Comparison of ENCODE assay signal across 8 mouse cellular contexts in genomic region chr11:109347242-109347959, GRCm38 (mm10). TPM values are rescaled to one million over a fixed set of nuclear protein-coding genes. Genes with fewer than 3 reads are reported as not detected.
DNase-seq lines count a peak whose midpoint lies in the region; TF ChIP-seq lines count a peak whose summit lies in the region.

No protein-coding gene starts in this region.

- H3K36me3 ChIP-seq in MEL (ENCODE audit: control insufficient read depth in 1 of 2, insufficient read depth in 2 of 2, low read length in 2 of 2): peaks cover 0 to 24% of the 10 kb centered on the region in 2 experiments; a peak in 2 of 4 replicates

- H3K79me2 ChIP-seq in MEL (ENCODE audit: control insufficient read depth, insufficient read depth, low read length, poor library complexity): no peaks in the 10 kb centered on the region

- TF ChIP-seq EP300 in MEL (IDR thresholded peaks at IDR 0.05; ENCODE audit: low read depth in 1 of 2, low read length in 2 of 2): peak; percentile 74 to 80

- peaks cover 21 to 41% of the 10 kb centered on the region in 2 experiments for H3K4me1 ChIP-seq in MEL (ENCODE audit: control insufficient read depth in 1 of 2, insufficient read depth in 2 of 2, low read length in 2 of 2)
- peaks cover 28% of the 10 kb centered on the region for H3K4me1 ChIP-seq in bone marrow macrophage, adult 2 months (ENCODE audit: control insufficient read depth, insufficient read depth, low read length)

- H3K9me3 ChIP-seq in MEL (replicated peaks; ENCODE audit: insufficient read depth, low read length): no peaks in the 10 kb centered on the region

- no peak for TF ChIP-seq CTCF in MEL (IDR thresholded peaks at IDR 0.05 in 2 of 3, conservative IDR thresholded peaks at IDR 0.05 in 1 of 3; ENCODE audit: control insufficient read depth in 1 of 3, insufficient read depth in 1 of 3, low read depth in 2 of 3, low read length in 3 of 3, poor library complexity in 1 of 3, severe bottlenecking in 1 of 3)
- TF ChIP-seq CTCF in bone marrow macrophage, adult 2 months (IDR thresholded peaks at IDR 0.05; ENCODE audit: low read depth, low read length): no peak

- H3K27ac ChIP-seq in MEL (ENCODE audit: control insufficient read depth, low read depth, low read length): peak overlapping the region; percentile 38
- H3K27ac ChIP-seq in bone marrow macrophage, adult 2 months (ENCODE audit: insufficient read depth, low read depth, low read length): no peak overlapping the region; the same call in 1 of the 2 replicates

- H3K9ac ChIP-seq in MEL (ENCODE audit: control insufficient read depth, low read depth, low read length, poor library complexity, severe bottlenecking): peak overlapping the region; percentile 19

- H3K4me3 ChIP-seq in MEL (ENCODE audit: control insufficient read depth in 1 of 2, insufficient read depth in 1 of 2, low read depth in 2 of 2, low read length in 2 of 2): peak overlapping the region; percentile 3 to 16; a peak in 3 of 4 replicates
- peak overlapping the region; percentile 14; the same call in 1 of the 2 replicates for H3K4me3 ChIP-seq in bone marrow macrophage, adult 2 months (ENCODE audit: insufficient read depth, low read length)

- H3K27me3 ChIP-seq in MEL (ENCODE audit: control insufficient read depth in 1 of 2, insufficient read depth in 2 of 2, low read length in 2 of 2): no peaks in the 10 kb centered on the region

- DNase-seq in MEL (ENCODE audit: low read depth, low spot score): peak; percentile 90
- DNase-seq in frontal cortex, postnatal 10 days (ENCODE audit: low spot score in 2 of 2): peak; percentile 79 to 84
- peak; percentile 93 for DNase-seq in heart, postnatal 4 days
- DNase-seq in layer of hippocampus, postnatal 14 days (ENCODE audit: low spot score in 2 of 2): peak; percentile 72 to 86
- peak; percentile 93 for DNase-seq in lung, postnatal 25 days (ENCODE audit: low spot score)
- DNase-seq in right cerebral cortex, postnatal 14 days: peak; percentile 85
- peak; percentile 77 to 80 for DNase-seq in urinary bladder, postnatal 4 days (ENCODE audit: low spot score in 2 of 2)

- TF ChIP-seq POLR2A in MEL (IDR thresholded peaks at IDR 0.05; ENCODE audit: control insufficient read depth in 1 of 2, insufficient read depth in 1 of 2, low read depth in 1 of 2, low read length in 2 of 2, poor library complexity in 1 of 2): peak in 1 of 2 experiments; percentile 23; a peak in 1 of 4 replicates
- no peak for TF ChIP-seq POLR2A in bone marrow macrophage, adult 2 months (IDR thresholded peaks at IDR 0.05; ENCODE audit: borderline replicate concordance, low read depth, low read length)

- no peak for TF ChIP-seq RAD21 in MEL (IDR thresholded peaks at IDR 0.05; ENCODE audit: low read depth, low read length)

TF ChIP-seq in MEL, 35 proteins besides CTCF, POLR2A, EP300 and RAD21:
- TF ChIP-seq SMC3 (IDR thresholded peaks at IDR 0.05; ENCODE audit: low read depth, low read length) (no peak), TCF12 (IDR thresholded peaks at IDR 0.05; ENCODE audit: low read depth, low read length) (peak; percentile 54), GATA1 (IDR thresholded peaks at IDR 0.05; ENCODE audit: low read depth, low read length) (peak; percentile 72), ZNF384 (IDR thresholded peaks at IDR 0.05; ENCODE audit: low read depth, low read length) (no peak), ZC3H11A (IDR thresholded peaks at IDR 0.05; ENCODE audit: low read depth, low read length) (no peak; the same call in 1 of the 2 replicates), MXI1 (IDR thresholded peaks at IDR 0.05; ENCODE audit: low read depth, low read length) (peak; percentile 66), POLR2AphosphoS2 (IDR thresholded peaks at IDR 0.05; ENCODE audit: low read length) (no peak), MAFK (IDR thresholded peaks at IDR 0.05; ENCODE audit: borderline replicate concordance, low read depth, low read length) (no peak), ZKSCAN1 (IDR thresholded peaks at IDR 0.05; ENCODE audit: low read depth, low read length) (no peak), POLR2AphosphoS5 (IDR thresholded peaks at IDR 0.05; ENCODE audit: borderline replicate concordance, low read depth, low read length) (no peak), MYB (IDR thresholded peaks at IDR 0.05; ENCODE audit: low read depth, low read length) (no peak), RCOR1 (IDR thresholded peaks at IDR 0.05; ENCODE audit: low read depth, low read length) (peak; percentile 72), CHD2 (IDR thresholded peaks at IDR 0.05; ENCODE audit: low read length) (peak; percentile 51; the same call in 1 of the 2 replicates), JUND (IDR thresholded peaks at IDR 0.05; ENCODE audit: low read depth, low read length) (no peak), NRF1 (IDR thresholded peaks at IDR 0.05; ENCODE audit: insufficient read depth, low read depth, low read length, poor library complexity, severe bottlenecking) (no peak), KAT2A (conservative IDR thresholded peaks at IDR 0.05; ENCODE audit: low read depth, low read length) (no peak), ETS1 (IDR thresholded peaks at IDR 0.05; ENCODE audit: low read depth, low read length) (peak; percentile 82), CHD1 (IDR thresholded peaks at IDR 0.05; ENCODE audit: low read depth, low read length) (no peak), BHLHE40 (IDR thresholded peaks at IDR 0.05; ENCODE audit: borderline replicate concordance, low read depth, low read length) (no peak), ELF1 (IDR thresholded peaks at IDR 0.05; ENCODE audit: low read depth, low read length) (peak; percentile 38; the same call in 1 of the 2 replicates), TBP (IDR thresholded peaks at IDR 0.05; ENCODE audit: low read depth, low read length) (peak; percentile 14; the same call in 1 of the 2 replicates), MYC (IDR thresholded peaks at IDR 0.05; ENCODE audit: low read depth, low read length) (no peak), SIN3A (IDR thresholded peaks at IDR 0.05; ENCODE audit: low read length) (peak; percentile 78; the same call in 1 of the 2 replicates), MAX (IDR thresholded peaks at IDR 0.05; ENCODE audit: low read length) (peak; percentile 60), MAZ (IDR thresholded peaks at IDR 0.05; ENCODE audit: low read depth, low read length) (peak; percentile 93), GABPA (IDR thresholded peaks at IDR 0.05; ENCODE audit: low read depth, low read length) (no peak), USF2 (IDR thresholded peaks at IDR 0.05; ENCODE audit: borderline replicate concordance in 1 of 2, insufficient read depth in 1 of 2, low read depth in 1 of 2, low read length in 2 of 2) (no peak), TAL1 (IDR thresholded peaks at IDR 0.05; ENCODE audit: low read length) (peak; percentile 27; the same call in 1 of the 2 replicates), HCFC1 (IDR thresholded peaks at IDR 0.05; ENCODE audit: low read depth, low read length) (0 out of 2 replicates have a peak, but pooled peaks have one; percentile 31)

RNA-seq across cellular contexts. Expression of gene Gna13, which starts 15.2 kb away (rescaled TPM):
- total RNA-seq in MEL (2012; rRNA removed): 56.6 and 57.0 TPM in 2 replicates
- 100 to 1,000 TPM in 1 of 2 experiments, 10 to 100 TPM in 1; 51.0 to 102 TPM for polyA plus RNA-seq in MEL (2012; ENCODE audit: insufficient read depth in 1 of 2, insufficient read length in 2 of 2, low read depth in 1 of 2, low replicate concordance in 2 of 2, missing spikeins in 1 of 2)
- polyA plus RNA-seq in bone marrow macrophage, adult 2 months (2012; ENCODE audit: insufficient read depth, insufficient read length, missing spikeins): 77.0 and 84.9 TPM in 2 replicates
- total RNA-seq in heart, postnatal 4 days (2021): 10 to 100 TPM; 42.7 to 49.0 TPM
- total RNA-seq in layer of hippocampus, postnatal 14 days (2021): 10 to 100 TPM; 57.0 to 60.3 TPM

RNA-seq across cellular contexts. Expression of gene Rgs9, which starts 49.5 kb away (rescaled TPM):
- total RNA-seq in MEL (2012; rRNA removed): not detected in 2 replicates
- not detected for polyA plus RNA-seq in MEL (2012; ENCODE audit: insufficient read depth in 1 of 2, insufficient read length in 2 of 2, low read depth in 1 of 2, low replicate concordance in 2 of 2, missing spikeins in 1 of 2)
- not detected in 2 replicates for polyA plus RNA-seq in bone marrow macrophage, adult 2 months (2012; ENCODE audit: insufficient read depth, insufficient read length, missing spikeins)
- total RNA-seq in heart, postnatal 4 days (2021): 1 to 10 TPM in 1 of 2 experiments, under 1 TPM in 1; 0.79 to 1.6 TPM
- 10 to 100 TPM; 13.9 to 14.6 TPM for total RNA-seq in layer of hippocampus, postnatal 14 days (2021)

Comparison
In these comparisons a context has a peak if more than half of its experiments do, and no peak if none do; other contexts are left out.
1. RNA of gene Rgs9, which starts 49.5 kb away (total RNA-seq): 13.9 to 14.6 TPM in layer of hippocampus, postnatal 14 days; 0.79 to 1.6 TPM in heart, postnatal 4 days and not detected in MEL; every median in the first group is over 4 times any median in the second.
2. Peak in every context shown above with its lines, with median percentiles within 50 percentile points of each other: DNase-seq.